Mouse (Mus musculus): Measurements from ENCODE around the gene Gmppb. TPM values are rescaled to one million over a fixed set of nuclear protein-coding genes. Genes with fewer than 3 reads are reported as not detected.
A peak's percentile ranks its signal among the peaks of the same experiment; 100 is the strongest.

Gene Gmppb
- polyA plus RNA-seq (2015; fragmentation: Nextera tagmentation; extraction: Ambion mirVana): 146 and 154 TPM in 2 replicates

DNA sequence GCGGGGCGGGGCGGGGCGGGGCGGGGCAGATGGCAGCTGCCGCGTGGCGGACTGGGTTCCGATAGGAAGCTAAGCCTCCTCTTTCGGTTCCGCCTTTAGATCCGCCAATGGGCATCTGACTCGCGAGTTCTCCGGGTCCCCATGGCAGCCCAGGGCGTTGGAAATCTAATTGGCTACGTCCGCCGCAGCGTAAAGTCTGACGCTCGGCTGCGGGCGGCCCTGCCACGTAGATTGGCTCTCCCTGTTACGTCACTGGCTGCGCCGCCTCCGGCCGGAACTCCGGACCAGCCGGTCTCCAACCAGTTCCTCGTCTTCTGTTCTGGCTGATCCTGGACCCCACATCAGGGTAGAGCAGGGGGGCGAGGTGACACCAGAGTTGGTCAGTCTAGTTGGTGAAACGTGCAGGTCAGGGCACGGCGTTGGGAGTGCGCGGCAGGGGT is at the start of gene Gmppb:
Gene Gmppb, plus strand, starts transcription at position 227 of the 440 bp plus-strand sequence.
- Histone ChIP-seq H3K9ac (ENCODE audit: low read depth, low read length) (peak within 1 kb of the TSS; percentile 53), H3K4me1 (replicated peaks; ENCODE audit: control insufficient read depth, insufficient read depth, low read length) (peaks cover 15% of the 10 kb centered on the region; the same call in 1 of the 2 replicates), H3K27me3 (replicated peaks; ENCODE audit: control insufficient read depth, insufficient read depth, low read length) (no peaks in the 10 kb centered on the region), H3K27ac (ENCODE audit: low read depth, low read length) (peak within 1 kb of the TSS; percentile 95), H3K36me3 (ENCODE audit: control insufficient read depth, insufficient read depth) (peaks cover 48% of the 10 kb centered on the region), H3K4me2 (replicated peaks; ENCODE audit: low read depth) (peak within 1 kb of the TSS; percentile 71), H3K4me3 (ENCODE audit: low read depth, low read length) (peak within 1 kb of the TSS; percentile 56), H3K9me3 (ENCODE audit: control insufficient read depth) (no peaks in the 10 kb centered on the region)
- peak; percentile 86 for ATAC-seq
- TF ChIP-seq CTCF (IDR thresholded peaks at IDR 0.05; ENCODE audit: low read depth): no peak
- under 1% methylated on average over 39 of the region's 39 CpGs for WGBS

DNA sequence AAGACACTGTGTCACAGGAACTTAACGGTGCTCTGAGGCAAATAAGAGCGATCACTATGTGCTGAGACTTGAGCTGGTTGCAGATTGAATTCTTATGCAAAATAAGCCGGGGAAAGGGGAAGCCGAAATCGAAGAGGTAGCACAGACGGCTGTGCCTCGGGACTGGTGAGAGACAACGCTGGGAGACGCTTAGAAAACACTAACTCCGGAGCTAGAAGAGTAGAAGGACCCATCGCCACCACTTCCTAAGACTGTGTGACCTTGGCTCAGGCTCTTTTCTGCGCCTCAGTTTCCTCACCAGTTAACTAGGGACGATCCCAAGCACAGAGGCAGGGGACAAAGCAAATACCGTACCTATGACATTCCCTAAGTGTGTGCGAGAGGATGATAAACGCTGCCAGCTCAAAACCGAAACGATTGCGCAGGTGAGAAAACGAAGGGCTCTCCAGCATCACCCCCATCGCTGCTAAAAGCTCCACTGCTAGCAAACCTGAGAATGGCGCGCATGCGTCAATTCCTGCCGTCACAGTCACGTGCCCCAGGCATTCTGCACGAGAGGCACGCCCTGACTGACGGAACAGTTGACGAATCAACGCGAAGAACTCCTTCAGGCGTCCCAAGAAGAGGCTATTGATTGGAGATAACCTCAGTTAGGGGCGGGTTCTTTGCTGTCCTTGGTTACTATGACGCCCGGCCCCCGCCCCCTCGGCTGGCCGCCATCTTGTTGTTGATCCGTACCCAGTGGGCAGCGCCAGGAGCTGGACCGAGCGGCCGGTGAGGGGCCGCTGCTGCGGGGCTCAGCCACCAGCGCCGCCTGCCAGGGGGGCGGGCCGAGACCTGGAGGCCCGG is 46.9 kb upstream of the Gmppb start, which contains the start of gene Ip6k1:
Gene Ip6k1, plus strand, starts transcription at position 580 of the 849 bp plus-strand sequence.
- Histone ChIP-seq H3K4me1 (replicated peaks; ENCODE audit: control insufficient read depth, insufficient read depth, low read length) (0 out of 2 replicates have a peak, but pooled peaks cover 6% of the 10 kb centered on the region), H3K4me2 (replicated peaks; ENCODE audit: low read depth) (peak within 1 kb of the TSS; percentile 95), H3K27me3 (replicated peaks; ENCODE audit: control insufficient read depth, insufficient read depth, low read length) (no peaks in the 10 kb centered on the region), H3K9me3 (ENCODE audit: control insufficient read depth) (no peaks in the 10 kb centered on the region), H3K36me3 (ENCODE audit: control insufficient read depth, insufficient read depth) (no peaks in the 10 kb centered on the region), H3K9ac (ENCODE audit: low read depth, low read length) (peak within 1 kb of the TSS; percentile 100), H3K4me3 (ENCODE audit: low read depth, low read length) (peak within 1 kb of the TSS; percentile 100), H3K27ac (ENCODE audit: low read depth, low read length) (peak within 1 kb of the TSS; percentile 96)
- ATAC-seq: peak; percentile 98
- under 1% methylated on average over 51 of the region's 51 CpGs for WGBS
- TF ChIP-seq CTCF (IDR thresholded peaks at IDR 0.05; ENCODE audit: low read depth): no peak

DNA sequence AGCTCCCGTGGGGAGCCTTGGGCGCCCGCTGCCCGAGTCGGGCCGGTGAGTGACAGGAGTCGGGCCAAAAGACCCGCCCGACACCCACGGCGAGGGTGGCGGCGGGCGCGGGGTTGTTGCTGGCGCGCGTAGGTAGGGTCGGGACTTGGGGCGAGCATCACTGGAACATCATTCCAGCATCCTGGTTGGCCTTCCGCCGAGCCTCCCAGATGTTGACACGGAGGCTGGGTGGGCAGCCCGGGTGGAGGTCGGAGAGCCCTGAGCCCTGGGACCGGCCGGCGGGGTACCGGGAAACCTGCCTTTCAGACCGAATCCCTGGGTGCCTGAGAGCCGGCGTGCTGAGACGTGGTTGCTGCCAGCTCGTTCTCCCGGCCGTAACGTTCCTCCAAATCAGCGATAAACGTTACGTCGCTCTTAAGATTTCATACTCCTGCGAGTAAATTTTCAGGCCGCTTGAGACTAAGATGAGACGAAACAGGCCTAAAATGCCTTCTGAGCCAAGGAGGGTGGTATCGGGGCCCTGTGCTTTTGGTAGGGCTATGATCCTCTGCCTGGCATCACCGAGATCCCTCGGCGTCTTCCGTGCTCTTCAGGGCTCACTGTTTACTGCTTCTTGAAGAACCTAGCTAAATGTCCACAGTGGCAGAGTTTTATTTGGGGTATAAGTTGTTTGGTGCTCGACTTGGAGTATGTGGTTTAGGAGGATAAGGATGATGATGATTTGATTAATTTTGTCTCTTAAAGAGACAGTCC is 46.1 kb upstream of the Gmppb start:
- Histone ChIP-seq H3K36me3 (ENCODE audit: control insufficient read depth, insufficient read depth) (no peaks in the 10 kb centered on the region), H3K27me3 (replicated peaks; ENCODE audit: control insufficient read depth, insufficient read depth, low read length) (no peaks in the 10 kb centered on the region), H3K9me3 (ENCODE audit: control insufficient read depth) (no peaks in the 10 kb centered on the region), H3K27ac (ENCODE audit: low read depth, low read length) (peak overlapping the region; percentile 96), H3K4me3 (ENCODE audit: low read depth, low read length) (peak overlapping the region; percentile 100), H3K4me1 (replicated peaks; ENCODE audit: control insufficient read depth, insufficient read depth, low read length) (0 out of 2 replicates have a peak, but pooled peaks cover 6% of the 10 kb centered on the region), H3K9ac (ENCODE audit: low read depth, low read length) (peak overlapping the region; percentile 100), H3K4me2 (replicated peaks; ENCODE audit: low read depth) (peak overlapping the region; percentile 95)
- peak; percentile 37; the same call in 1 of the 2 replicates for ATAC-seq
- WGBS: under 1% methylated on average over 50 of the region's 50 CpGs
- TF ChIP-seq CTCF (IDR thresholded peaks at IDR 0.05; ENCODE audit: low read depth): no peak

GRCm38 (mm10) chr9:108003531-108003890 is 45.5 kb upstream of the Gmppb start:
- peak overlapping the region; percentile 96; the same call in 1 of the 2 replicates for H3K27ac ChIP-seq (ENCODE audit: low read depth, low read length)
- no peak for TF ChIP-seq CTCF (IDR thresholded peaks at IDR 0.05; ENCODE audit: low read depth)
- peak overlapping the region; percentile 100 for H3K9ac ChIP-seq (ENCODE audit: low read depth, low read length)
- H3K36me3 ChIP-seq (ENCODE audit: control insufficient read depth, insufficient read depth): no peaks in the 10 kb centered on the region
- no peaks in the 10 kb centered on the region for H3K27me3 ChIP-seq (replicated peaks; ENCODE audit: control insufficient read depth, insufficient read depth, low read length)
- H3K9me3 ChIP-seq (ENCODE audit: control insufficient read depth): no peaks in the 10 kb centered on the region
- no peak for ATAC-seq
- H3K4me3 ChIP-seq (ENCODE audit: low read depth, low read length): peak overlapping the region; percentile 100
- peak overlapping the region; percentile 95 for H3K4me2 ChIP-seq (replicated peaks; ENCODE audit: low read depth)
- 0 out of 2 replicates have a peak, but pooled peaks cover 6% of the 10 kb centered on the region for H3K4me1 ChIP-seq (replicated peaks; ENCODE audit: control insufficient read depth, insufficient read depth, low read length)
- 19% methylated on average over 8 of the region's 8 CpGs for WGBS

DNA sequence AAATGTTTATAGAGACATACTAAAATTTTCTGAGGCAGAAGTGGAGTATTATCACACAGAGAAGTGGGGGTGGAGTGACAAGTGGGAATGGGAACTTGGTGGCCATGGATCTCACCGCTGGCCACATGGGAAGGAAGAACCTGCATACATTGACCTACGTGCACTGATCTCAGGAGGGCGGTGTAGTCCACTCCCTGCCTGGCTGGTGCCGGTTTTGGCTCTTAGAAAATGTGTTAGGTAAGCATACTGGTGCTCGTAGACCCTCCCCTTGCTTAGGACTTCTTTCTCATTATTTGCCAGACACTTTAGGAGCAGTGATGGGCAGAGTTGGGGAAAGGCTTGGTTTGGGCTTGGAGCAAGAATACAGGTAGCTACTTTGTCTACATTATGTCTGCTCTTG is 41.0 kb upstream of the Gmppb start:
- Histone ChIP-seq H3K27me3 (replicated peaks; ENCODE audit: control insufficient read depth, insufficient read depth, low read length) (no peaks in the 10 kb centered on the region), H3K4me2 (replicated peaks; ENCODE audit: low read depth) (no peak overlapping the region), H3K36me3 (ENCODE audit: control insufficient read depth, insufficient read depth) (no peaks in the 10 kb centered on the region), H3K27ac (ENCODE audit: low read depth, low read length) (no peak overlapping the region), H3K9me3 (ENCODE audit: control insufficient read depth) (no peaks in the 10 kb centered on the region), H3K9ac (ENCODE audit: low read depth, low read length) (no peak overlapping the region), H3K4me3 (ENCODE audit: low read depth, low read length) (no peak overlapping the region), H3K4me1 (replicated peaks; ENCODE audit: control insufficient read depth, insufficient read depth, low read length) (no peaks in the 10 kb centered on the region)
- 71% methylated on average over 5 of the region's 5 CpGs for WGBS
- TF ChIP-seq CTCF (IDR thresholded peaks at IDR 0.05; ENCODE audit: low read depth): no peak
- no peak for ATAC-seq

GRCm38 (mm10) chr9:108010385-108010784 is 38.7 kb upstream of the Gmppb start:
- Histone ChIP-seq H3K4me1 (replicated peaks; ENCODE audit: control insufficient read depth, insufficient read depth, low read length) (no peaks in the 10 kb centered on the region), H3K4me3 (ENCODE audit: low read depth, low read length) (no peak overlapping the region), H3K9ac (ENCODE audit: low read depth, low read length) (no peak overlapping the region), H3K27ac (ENCODE audit: low read depth, low read length) (no peak overlapping the region), H3K9me3 (ENCODE audit: control insufficient read depth) (no peaks in the 10 kb centered on the region), H3K4me2 (replicated peaks; ENCODE audit: low read depth) (no peak overlapping the region), H3K27me3 (replicated peaks; ENCODE audit: control insufficient read depth, insufficient read depth, low read length) (no peaks in the 10 kb centered on the region), H3K36me3 (ENCODE audit: control insufficient read depth, insufficient read depth) (no peaks in the 10 kb centered on the region)
- no peak for TF ChIP-seq CTCF (IDR thresholded peaks at IDR 0.05; ENCODE audit: low read depth)
- no peak for ATAC-seq

Measured in intestine, postnatal 0 days (tissue).